Mouse (Mus musculus) lung, postnatal 0 days (tissue): ENCODE data around the gene Mlxipl.
A peak's percentile ranks its signal among the peaks of the same experiment; 100 is the strongest.

Experiments used
- CTCF ChIP-seq: IDR thresholded peaks from 2 replicates; pipeline ENCODE4 v1.5.1; 2016; ENCODE audit warnings: antibody characterized with exemption, mild to moderate bottlenecking
- EP300 ChIP-seq: IDR thresholded peaks from 2 replicates; pipeline ENCODE4 v1.6.1; 2016; ENCODE audit warnings: antibody characterized with exemption, mild to moderate bottlenecking, control low read depth

DNA sequence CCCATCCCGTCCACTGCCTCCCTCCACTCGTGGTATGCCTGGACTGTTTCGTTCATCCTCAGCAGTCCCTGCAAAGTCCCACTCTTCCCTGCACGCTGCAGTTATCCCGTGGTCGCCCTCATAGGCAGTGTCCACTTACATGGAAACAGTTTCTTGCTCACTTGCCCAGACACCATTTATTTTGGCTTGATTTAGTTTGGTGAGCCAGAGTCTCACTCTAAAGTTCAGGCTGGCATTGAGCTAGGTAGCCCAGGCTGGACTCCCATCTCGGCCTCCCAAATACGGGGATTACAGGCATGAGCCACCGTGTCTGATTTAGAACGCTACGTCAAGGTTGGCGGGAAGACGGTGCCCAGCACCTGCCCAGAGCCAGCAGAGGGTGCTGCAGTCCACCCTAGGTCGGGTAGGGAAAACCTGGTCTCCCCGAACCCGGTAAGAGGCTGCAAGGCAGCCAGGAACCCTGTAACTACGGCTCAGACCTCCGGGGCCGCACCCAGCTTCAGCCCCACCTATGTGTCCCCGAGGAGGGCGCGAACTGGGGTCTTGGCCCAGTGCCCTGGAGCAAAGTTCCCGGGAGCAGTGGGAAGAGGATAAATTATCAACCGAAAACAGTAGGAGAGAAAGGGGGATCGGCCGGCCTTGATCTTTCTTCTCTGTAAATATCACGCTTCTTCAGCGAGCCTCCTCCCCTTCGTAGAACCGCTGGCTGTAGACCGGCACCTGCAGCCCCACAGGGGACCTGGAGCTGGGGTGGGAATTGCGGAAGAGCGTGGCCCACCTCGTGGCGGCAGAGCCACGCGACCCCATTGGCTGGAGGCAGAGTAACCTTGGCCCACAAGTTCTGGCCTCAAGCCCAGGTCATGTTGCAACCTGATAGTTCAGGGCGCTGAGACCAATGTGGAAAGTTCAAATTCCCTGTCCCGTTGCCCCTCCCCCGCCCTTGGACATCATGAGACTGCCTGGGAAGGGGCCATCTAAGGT, 18.1 kb downstream of the Mlxipl start:
- TF ChIP-seq EP300 (no peak), CTCF (peak; percentile 69)
